Mouse (Mus musculus) thymus, adult 2 months (tissue): Measurements from ENCODE around the gene Cpne8.

Experiments
- CTCF ChIP-seq: fragments of 200-500 bp; IDR thresholded peaks from 2 replicates; pipeline ENCODE4 v1.5.1; 2012; ENCODE audit warnings: mild to moderate bottlenecking, control low read depth, low read length, moderate library complexity, borderline replicate concordance; ENCODE audit not compliant: control insufficient read depth, poor library complexity, insufficient read depth; ENCODE audit errors: extremely low read depth
- POLR2A ChIP-seq: fragments of 200-500 bp; IDR thresholded peaks from 2 replicates; pipeline ENCODE4 v1.6.1; 2012; ENCODE audit warnings: mild to moderate bottlenecking, low read length, control low read depth, moderate library complexity; ENCODE audit not compliant: control insufficient read depth, poor library complexity, insufficient read depth; ENCODE audit errors: extremely low read depth

DNA sequence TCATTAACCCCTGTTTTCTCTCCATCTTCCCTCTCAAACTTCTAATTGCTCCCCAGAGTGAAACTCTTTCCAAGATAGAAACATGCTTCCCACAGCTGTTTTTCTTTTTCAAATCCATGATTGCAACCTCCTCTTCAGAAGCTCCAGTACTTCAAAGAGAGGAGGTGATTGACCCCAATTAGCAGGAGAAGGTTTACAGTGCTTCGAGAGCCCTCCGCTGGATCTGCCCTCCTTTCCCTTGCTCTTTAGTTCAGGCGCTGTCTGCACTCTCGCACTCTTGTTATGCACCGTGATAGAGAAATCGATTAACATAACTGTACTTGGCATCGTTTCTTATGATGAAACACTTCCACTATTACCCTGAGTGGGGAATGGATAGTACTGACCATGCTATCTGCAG is 143.5 kb downstream of the Cpne8 start:
- TF ChIP-seq POLR2A (no peak), CTCF (no peak)
